Mouse (Mus musculus) hindbrain, embryonic 14.5 days (tissue): ENCODE measurements around the gene Usp1. TPM values are rescaled to one million over a fixed set of nuclear protein-coding genes. Genes with fewer than 3 reads are reported as not detected.

Source experiments
- ATAC-seq: fragments of 200-750 bp; cut with Nextera tagmentation; 2 replicates; pipeline ENCODE4 v1.8.0; 2017; ENCODE audit warnings: moderate number of reproducible peaks, mild to moderate bottlenecking, moderate TSS enrichment, moderate library complexity; ENCODE audit not compliant: low FRiP score
- DNase-seq: peaks from one replicate; pipeline ENCODE4 v3.0.0-alpha.2; 2015; ENCODE audit warnings: low spot score
- H3K27ac ChIP-seq: fragments of 300-500 bp; sonication (generic); 2 replicates; pipeline ENCODE4 v1.5.1; 2014; ENCODE audit warnings: mild to moderate bottlenecking, moderate library complexity
- H3K27me3 ChIP-seq: fragments of 300-500 bp; sonication (generic); 2 replicates; pipeline ENCODE4 v1.6.1; 2014; ENCODE audit warnings: mild to moderate bottlenecking, low read length, mixed read lengths; ENCODE audit not compliant: control insufficient read depth, insufficient read depth
- H3K36me3 ChIP-seq: fragments of 300-500 bp; sonication (generic); replicated peaks from 2 replicates; pipeline ENCODE4 v1.6.1; 2014; ENCODE audit not compliant: control insufficient read depth, insufficient read depth
- H3K4me1 ChIP-seq: fragments of 300-500 bp; sonication (generic); replicated peaks from 2 replicates; pipeline ENCODE4 v1.6.1; 2014; ENCODE audit warnings: antibody characterized with exemption, low read length, mixed read lengths; ENCODE audit not compliant: control insufficient read depth, insufficient read depth
- H3K4me2 ChIP-seq: fragments of 300-500 bp; sonication (generic); replicated peaks from 2 replicates; pipeline ENCODE4 v1.6.1; 2014; ENCODE audit warnings: mild to moderate bottlenecking, moderate library complexity
- H3K4me3 ChIP-seq: fragments of 300-500 bp; sonication (generic); replicated peaks from 2 replicates; pipeline ENCODE4 v1.5.1; 2014; ENCODE audit warnings: mild to moderate bottlenecking, low read length
- H3K9ac ChIP-seq: fragments of 300-500 bp; sonication (generic); 2 replicates; pipeline ENCODE4 v1.6.1; 2014
- H3K9me3 ChIP-seq: fragments of 300-500 bp; sonication (generic); 2 replicates; pipeline ENCODE4 v1.6.1; 2016; ENCODE audit warnings: low read length; ENCODE audit not compliant: control insufficient read depth
- WGBS: fragments of 180-500 bp; shearing (Covaris S2); extraction: QIAGEN DNeasy Blood & Tissue Kit; methylation state at CpG from one replicate; pipeline ENCODE4 v1.1.7; 2014; 5-methylcytosine and 5-hydroxymethylcytosine counted together
- polyA plus RNA-seq: library from polyadenylated mRNA; unstranded; fragments of >200 nt; fragmentation: Nextera tagmentation; extraction: Ambion mirVana; gene quantifications from 2 replicates; pipeline ENCODE4 v1.2.1, GENCODE M21; 2014

Usp1 gene
- polyA plus RNA-seq, result 36.1 and 39.4 TPM in 2 replicates

DNA sequence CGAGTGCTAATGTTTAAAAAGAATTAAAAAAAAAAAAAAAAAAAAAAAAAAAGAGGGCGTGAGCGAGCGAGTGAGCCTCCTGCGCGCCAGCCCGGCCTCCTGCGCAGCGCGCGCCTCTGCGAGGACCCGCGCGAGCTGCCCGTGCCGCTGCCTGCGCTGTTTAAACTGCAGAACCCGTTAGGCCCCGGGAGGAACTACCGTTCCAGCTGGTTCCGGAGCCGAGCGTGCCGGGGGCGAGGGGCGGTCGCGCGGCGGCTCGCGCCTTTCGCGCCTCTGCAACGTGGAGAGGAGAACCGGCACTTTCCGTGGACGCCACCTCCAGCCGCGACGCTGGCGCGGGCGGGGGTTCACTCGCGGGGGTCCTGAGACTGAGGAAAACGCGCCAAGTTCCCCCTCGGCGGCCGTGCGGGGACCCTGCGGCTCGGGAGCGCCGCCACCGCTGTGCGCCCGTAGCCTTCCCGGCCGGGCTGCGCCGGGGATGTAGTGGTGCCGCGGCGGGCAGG lies at the start of gene Usp1:
TSS of gene Usp1 (plus strand) at position 243 of the 503 bp plus-strand sequence.
- Histone ChIP-seq H3K4me1 (peaks cover 19% of the 10 kb centered on the region), H3K36me3 (peaks cover 2% of the 10 kb centered on the region; the same call in 1 of the 2 replicates), H3K4me2 (peak within 1 kb of the TSS; percentile 71), H3K27ac (peak within 1 kb of the TSS; percentile 95), H3K27me3 (no peaks in the 10 kb centered on the region), H3K4me3 (peak within 1 kb of the TSS; percentile 80), H3K9me3 (no peaks in the 10 kb centered on the region), H3K9ac (peak within 1 kb of the TSS; percentile 84)
- ATAC-seq (peak; percentile 68), DNase-seq (no peak)
- WGBS, result under 1% methylated on average over 63 of the region's 67 CpGs

DNA sequence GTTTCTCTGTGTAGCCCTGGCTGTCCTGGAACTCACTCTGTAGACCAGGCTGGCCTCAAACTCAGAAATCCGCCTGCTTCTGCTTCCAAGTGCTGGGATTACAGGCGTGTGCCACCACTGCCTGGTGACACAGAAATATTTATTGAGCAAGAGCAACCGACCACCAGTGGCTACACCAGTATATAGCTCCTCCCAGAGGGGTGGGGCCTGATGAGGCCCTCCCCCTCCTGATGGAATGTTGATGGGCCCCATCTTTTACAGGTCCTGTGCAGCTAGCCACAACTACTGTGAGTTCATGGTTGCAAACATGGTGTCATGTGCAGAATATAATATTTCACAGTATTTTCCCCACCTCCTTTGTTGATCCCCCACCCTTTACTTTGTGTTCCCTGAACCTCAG lies 40.9 kb upstream of the Usp1 start:
- Histone ChIP-seq H3K9ac (no peak overlapping the region), H3K4me3 (no peak overlapping the region), H3K36me3 (no peaks in the 10 kb centered on the region), H3K27ac (no peak overlapping the region), H3K27me3 (no peaks in the 10 kb centered on the region), H3K9me3 (no peaks in the 10 kb centered on the region), H3K4me2 (no peak overlapping the region), H3K4me1 (no peaks in the 10 kb centered on the region)
- WGBS, result 69% methylated on average over 3 of the region's 3 CpGs
- ATAC-seq (no peak), DNase-seq (no peak)

DNA sequence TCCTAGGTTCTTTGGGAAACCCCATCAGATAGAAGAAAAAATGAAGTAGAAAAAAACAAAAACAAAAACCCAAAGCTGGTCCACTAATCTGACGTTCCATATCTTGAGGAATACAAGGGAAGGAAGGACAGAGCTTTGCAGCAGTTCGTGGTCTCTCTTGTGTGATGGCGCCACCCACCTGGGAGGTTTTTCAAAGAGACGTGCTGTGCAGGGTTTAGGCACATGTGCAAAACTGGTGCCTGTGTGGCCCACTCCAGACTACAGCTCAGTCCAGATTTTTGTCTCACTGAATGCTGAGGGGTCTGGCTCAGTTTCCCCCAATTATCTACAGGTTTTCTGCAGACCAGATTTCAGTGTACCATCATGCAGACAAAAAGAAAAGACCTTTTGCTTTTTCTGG lies 37.2 kb upstream of the Usp1 start:
- no peak overlapping the region for H3K27ac ChIP-seq
- DNase-seq (no peak), ATAC-seq (no peak)
- H3K9ac ChIP-seq, result no peak overlapping the region
- H3K4me2 ChIP-seq, result no peak overlapping the region
- WGBS, result 80% methylated on average over 4 of the region's 4 CpGs
- H3K27me3 ChIP-seq, result no peaks in the 10 kb centered on the region
- no peaks in the 10 kb centered on the region for H3K9me3 ChIP-seq
- no peaks in the 10 kb centered on the region for H3K4me1 ChIP-seq
- H3K4me3 ChIP-seq, result no peak overlapping the region
- no peaks in the 10 kb centered on the region for H3K36me3 ChIP-seq

DNA sequence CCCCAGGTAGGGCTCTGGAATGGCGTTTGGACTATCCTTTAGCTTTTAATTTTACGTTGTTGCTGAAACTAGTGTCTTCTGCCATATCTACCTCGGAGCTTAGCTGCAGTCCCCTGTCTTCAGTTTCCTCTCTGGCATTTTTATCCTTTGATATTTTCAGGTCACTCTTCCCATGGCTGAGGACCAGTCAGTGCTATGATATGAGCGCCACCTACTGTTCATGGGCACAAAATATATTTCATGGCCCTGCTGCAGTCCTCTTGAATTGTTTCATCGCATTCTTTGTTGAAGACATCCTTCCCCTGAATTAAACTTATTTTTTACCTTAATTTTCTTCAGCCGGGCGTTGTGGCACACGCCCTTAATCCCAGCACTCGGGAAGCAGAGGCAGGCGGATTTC lies 36.5 kb upstream of the Usp1 start:
- Histone ChIP-seq H3K4me3 (no peak overlapping the region), H3K36me3 (no peaks in the 10 kb centered on the region), H3K9ac (no peak overlapping the region), H3K27ac (no peak overlapping the region), H3K27me3 (no peaks in the 10 kb centered on the region), H3K9me3 (no peaks in the 10 kb centered on the region), H3K4me2 (no peak overlapping the region), H3K4me1 (no peaks in the 10 kb centered on the region)
- ATAC-seq (peak; percentile 79), DNase-seq (peak; percentile 85)
- 22% methylated on average over 10 of the region's 10 CpGs for WGBS

- Histone ChIP-seq H3K27ac (no peak overlapping the region), H3K4me1 (no peaks in the 10 kb centered on the region), H3K4me2 (no peak overlapping the region), H3K27me3 (no peaks in the 10 kb centered on the region), H3K36me3 (no peaks in the 10 kb centered on the region), H3K9me3 (no peaks in the 10 kb centered on the region), H3K9ac (no peak overlapping the region), H3K4me3 (no peak overlapping the region)
- ATAC-seq (no peak), DNase-seq (no peak)
- 96% methylated on average over 5 of the region's 5 CpGs for WGBS
Measured at GRCm38 (mm10) chr4:98910246-98910645, 13.4 kb upstream of the Usp1 start.

GRCm38 (mm10) chr4:98917724-98918123 lies 5.9 kb upstream of the Usp1 start:
- Histone ChIP-seq H3K4me2 (no peak overlapping the region), H3K9me3 (no peaks in the 10 kb centered on the region), H3K36me3 (no peaks in the 10 kb centered on the region), H3K4me3 (no peak overlapping the region), H3K27me3 (no peaks in the 10 kb centered on the region), H3K27ac (no peak overlapping the region), H3K9ac (no peak overlapping the region), H3K4me1 (peaks cover 6% of the 10 kb centered on the region; the same call in 1 of the 2 replicates)
- WGBS, result 79% methylated on average over 2 of the region's 2 CpGs
- no peak for ATAC-seq
- DNase-seq, result no peak

DNA sequence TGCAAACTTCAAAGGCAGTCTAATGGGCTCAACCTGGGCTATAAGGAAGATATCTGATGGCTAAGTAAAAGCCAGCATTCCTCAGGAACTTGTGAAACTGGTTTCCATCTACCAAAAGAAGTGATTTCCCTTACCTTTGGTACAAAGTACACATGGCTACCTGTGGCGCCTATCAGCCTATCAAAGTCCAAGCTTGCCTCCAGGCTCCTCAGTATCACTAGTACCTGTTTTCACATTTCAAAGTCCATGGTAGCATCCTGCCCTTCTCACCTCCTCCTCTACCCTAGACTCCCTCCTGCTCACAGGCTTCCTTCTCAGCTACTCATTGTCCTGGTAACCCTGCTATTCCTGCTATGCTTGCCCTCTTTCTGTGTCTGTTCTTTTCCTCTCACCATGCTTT lies 5.4 kb upstream of the Usp1 start:
- Histone ChIP-seq H3K4me2 (no peak overlapping the region), H3K9ac (no peak overlapping the region), H3K4me1 (peaks cover 6% of the 10 kb centered on the region; the same call in 1 of the 2 replicates), H3K27me3 (no peaks in the 10 kb centered on the region), H3K9me3 (no peaks in the 10 kb centered on the region), H3K4me3 (no peak overlapping the region), H3K36me3 (no peaks in the 10 kb centered on the region), H3K27ac (no peak overlapping the region)
- WGBS, result 92% methylated on average over 1 of the region's 1 CpGs
- ATAC-seq, result no peak
- DNase-seq, result no peak

DNA sequence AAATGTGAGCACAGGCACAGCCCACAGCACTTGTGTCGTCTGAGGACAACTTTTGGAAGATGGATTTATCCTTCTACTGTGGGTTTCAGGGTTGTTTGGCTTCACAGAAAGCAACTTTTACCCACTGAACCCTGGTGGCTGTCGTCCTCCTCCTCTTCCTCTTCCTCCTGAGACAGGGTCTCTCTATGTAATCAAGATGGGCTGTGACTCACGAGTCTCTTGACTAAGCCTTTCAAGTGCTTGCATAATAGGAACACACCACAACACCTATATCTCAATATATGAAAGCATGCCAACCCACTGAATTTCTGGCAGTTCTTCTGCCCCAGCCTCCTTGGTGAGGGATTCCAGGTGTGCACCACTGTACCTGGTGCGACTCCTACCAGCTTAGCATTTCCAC lies 2.7 kb upstream of the Usp1 start:
- WGBS, result 87% methylated on average over 4 of the region's 4 CpGs
- no peak for DNase-seq
- Histone ChIP-seq H3K36me3 (no peaks in the 10 kb centered on the region), H3K9ac (no peak overlapping the region), H3K4me3 (no peak overlapping the region), H3K4me2 (no peak overlapping the region), H3K4me1 (peaks cover 19% of the 10 kb centered on the region), H3K9me3 (no peaks in the 10 kb centered on the region), H3K27ac (no peak overlapping the region), H3K27me3 (no peaks in the 10 kb centered on the region)
- no peak for ATAC-seq

DNA sequence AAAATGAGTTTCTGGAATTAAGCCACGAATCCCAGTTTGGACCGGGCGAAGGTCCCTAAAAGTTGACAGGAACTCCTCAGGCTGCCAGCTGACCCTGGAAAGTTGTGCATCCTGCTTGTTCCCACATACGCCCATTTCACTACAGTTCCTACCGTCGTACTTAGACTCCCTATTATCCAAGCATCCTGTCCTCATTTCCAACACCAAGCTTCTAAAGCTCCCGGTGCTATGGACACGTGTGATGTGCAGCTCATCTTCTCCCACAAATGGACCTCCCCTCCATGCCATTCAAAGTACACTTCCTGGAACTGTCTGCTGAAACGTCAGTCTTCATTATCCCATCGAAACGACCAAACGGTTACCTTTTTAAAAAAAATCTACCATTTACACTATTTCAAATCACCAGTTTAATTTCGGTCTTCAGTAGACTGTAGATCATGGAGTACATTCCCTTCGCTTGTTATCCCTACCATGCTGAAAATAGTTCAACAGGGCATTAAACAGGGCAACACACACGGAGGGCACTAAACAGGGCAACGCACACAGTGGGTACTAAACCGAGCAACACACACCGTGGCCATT lies 1.5 kb upstream of the Usp1 start:
- peak overlapping the region; percentile 80 for H3K4me3 ChIP-seq
- 17% methylated on average over 18 of the region's 18 CpGs for WGBS
- no peaks in the 10 kb centered on the region for H3K27me3 ChIP-seq
- peak overlapping the region; percentile 71 for H3K4me2 ChIP-seq
- peak overlapping the region; percentile 84 for H3K9ac ChIP-seq
- H3K9me3 ChIP-seq, result no peaks in the 10 kb centered on the region
- H3K27ac ChIP-seq, result peak overlapping the region; percentile 91
- peaks cover 19% of the 10 kb centered on the region for H3K4me1 ChIP-seq
- no peaks in the 10 kb centered on the region for H3K36me3 ChIP-seq
- peak; percentile 30 for DNase-seq
- no peak; the same call in 1 of the 2 replicates for ATAC-seq
